Mouse (Mus musculus): ENCODE results near the gene Slc35e3.

The Slc35e3 gene

DNA sequence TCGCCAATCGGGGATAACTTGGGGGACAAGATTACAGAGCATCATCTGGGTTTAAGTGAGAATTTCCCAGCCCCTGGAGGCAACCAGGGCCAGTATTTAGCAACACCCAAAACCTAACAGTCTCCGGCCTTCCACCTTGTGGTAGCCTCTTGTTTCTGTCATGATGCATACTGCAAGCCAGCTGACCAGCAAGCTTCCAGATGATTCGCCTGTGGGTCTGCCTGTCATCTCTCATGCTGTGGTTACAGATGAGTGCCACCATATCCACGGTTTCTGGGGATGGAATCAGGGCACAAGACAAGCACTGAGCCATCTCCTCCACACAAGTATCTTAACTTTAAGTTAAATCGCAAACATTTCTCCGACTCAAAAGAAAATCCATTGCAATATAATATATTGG, 58.6 kb downstream of the Slc35e3 start:
- DNase-seq (ENCODE audit: inconsistent age in 2 of 2, low spot score in 1 of 2) = no peak

DNA sequence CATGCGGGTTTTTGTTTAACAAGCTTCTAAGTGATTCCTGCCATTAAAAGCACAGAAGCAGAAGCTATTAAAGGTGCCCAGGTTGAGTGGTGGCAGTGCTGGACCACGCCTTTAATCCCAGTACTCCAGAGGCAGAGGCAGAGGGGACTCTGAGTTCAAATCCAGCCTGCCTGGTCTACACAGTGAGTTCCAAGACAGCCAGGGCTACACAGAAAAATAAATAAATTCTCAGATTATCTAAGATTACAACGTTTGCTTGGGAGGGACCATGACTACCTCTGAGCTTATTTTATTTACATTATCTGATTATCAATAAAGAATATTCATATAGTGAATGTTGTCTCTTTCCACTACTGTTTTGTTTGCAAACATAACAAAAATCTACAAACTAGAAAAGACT, 59.1 kb downstream of the Slc35e3 start:
- DNase-seq (ENCODE audit: inconsistent age in 2 of 2, low spot score in 1 of 2) = no peak

- no peak for DNase-seq (ENCODE audit: inconsistent age in 2 of 2, low spot score in 1 of 2)
Measured at GRCm38 (mm10) chr10:117685849-117686591, 60.1 kb downstream of the Slc35e3 start.

- no peak for DNase-seq (ENCODE audit: inconsistent age in 2 of 2, low spot score in 1 of 2)
Measured at GRCm38 (mm10) chr10:117685171-117685848, 60.9 kb downstream of the Slc35e3 start.

GRCm38 (mm10) chr10:117684298-117685170, 61.6 kb downstream of the Slc35e3 start:
- no peak for DNase-seq (ENCODE audit: inconsistent age in 2 of 2, low spot score in 1 of 2)

DNA sequence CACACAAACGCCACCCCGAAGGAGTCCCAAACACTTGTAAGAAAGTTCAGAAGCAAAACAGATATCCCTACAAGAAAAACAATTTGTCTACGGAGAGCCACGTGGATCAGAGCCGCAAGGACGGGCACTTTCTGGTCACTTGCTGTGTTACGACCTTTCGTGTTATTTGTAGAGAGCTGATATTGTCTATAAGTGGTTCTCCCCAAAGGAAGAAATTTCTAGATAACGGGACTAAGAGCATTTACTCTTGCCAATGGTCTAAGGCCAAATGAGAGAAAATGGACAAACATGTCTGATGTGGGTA, 62.5 kb downstream of the Slc35e3 start:
- DNase-seq (ENCODE audit: inconsistent age in 2 of 2, low spot score in 1 of 2) = no peak

Measured in adrenal gland, adult (tissue).